Mouse (Mus musculus) C2C12 (cell line): ENCODE results near the gene Miga2. TPM values are rescaled to one million over a fixed set of nuclear protein-coding genes. Genes with fewer than 3 reads are reported as not detected.

Experiments used
- H3K27me3 ChIP-seq: one replicate; pipeline ENCODE4 v1.6.1; 2011; ENCODE audit not compliant: control insufficient read depth, insufficient read depth, insufficient read length
- H3K36me3 ChIP-seq: one replicate; pipeline ENCODE4 v1.6.1; 2011; ENCODE audit not compliant: control insufficient read depth, insufficient read depth
- H3K4me3 ChIP-seq: one replicate; pipeline ENCODE4 v1.5.1; 2011; ENCODE audit warnings: mild to moderate bottlenecking, control low read depth; ENCODE audit not compliant: poor library complexity, insufficient read depth, severe bottlenecking
- H3K79me2 ChIP-seq: one replicate; pipeline ENCODE4 v1.6.1; 2011; ENCODE audit not compliant: control insufficient read depth, insufficient read depth
- H3K79me3 ChIP-seq: one replicate; pipeline ENCODE4 v1.6.1; 2011; ENCODE audit warnings: low read depth, control low read depth
- H3ac ChIP-seq: one replicate; pipeline ENCODE3; 2011; ENCODE audit warnings: low read depth; ENCODE audit not compliant: control insufficient read depth, insufficient read length
- CEBPB ChIP-seq: IDR thresholded peaks from one replicate; pipeline ENCODE4 v1.6.1; 2011; ENCODE audit warnings: low read depth, mild to moderate bottlenecking, control low read depth, moderate library complexity
- CTCF ChIP-seq: IDR thresholded peaks from one replicate; pipeline ENCODE4 v1.5.1; 2011; ENCODE audit not compliant: control insufficient read depth, insufficient read depth, insufficient read length
- FOSL1 ChIP-seq: IDR thresholded peaks from one replicate; pipeline ENCODE4 v1.8.0; 2011; ENCODE audit warnings: mild to moderate bottlenecking, low read length; ENCODE audit not compliant: poor library complexity, insufficient read depth, severe bottlenecking
- MAX ChIP-seq: IDR thresholded peaks from one replicate; pipeline ENCODE4 v1.6.1; 2011; ENCODE audit warnings: mild to moderate bottlenecking, control low read depth
- MYOD1 ChIP-seq: IDR thresholded peaks from one replicate; pipeline ENCODE4 v1.6.1; 2011; ENCODE audit warnings: low read depth; ENCODE audit not compliant: control insufficient read depth, insufficient read length
- MYOG ChIP-seq: IDR thresholded peaks from one replicate; pipeline ENCODE4 v1.6.1; 2011; ENCODE audit not compliant: control insufficient read depth, insufficient read length; ENCODE audit errors: extremely low read depth
- USF1 ChIP-seq: IDR thresholded peaks from one replicate; pipeline ENCODE4 v1.6.1; 2011; ENCODE audit warnings: low read depth, mild to moderate bottlenecking, control low read depth, moderate library complexity
- polyA plus RNA-seq: library from polyadenylated mRNA; unstranded; fragments of >200 nt; fragmentation: generic; extraction: Trizol; gene quantifications from one replicate; pipeline ENCODE4 v1.2.1, GENCODE M21; 2012; ENCODE audit warnings: missing spikeins

Gene Miga2
- polyA plus RNA-seq, 1 experiment, result 29.4 TPM

DNA sequence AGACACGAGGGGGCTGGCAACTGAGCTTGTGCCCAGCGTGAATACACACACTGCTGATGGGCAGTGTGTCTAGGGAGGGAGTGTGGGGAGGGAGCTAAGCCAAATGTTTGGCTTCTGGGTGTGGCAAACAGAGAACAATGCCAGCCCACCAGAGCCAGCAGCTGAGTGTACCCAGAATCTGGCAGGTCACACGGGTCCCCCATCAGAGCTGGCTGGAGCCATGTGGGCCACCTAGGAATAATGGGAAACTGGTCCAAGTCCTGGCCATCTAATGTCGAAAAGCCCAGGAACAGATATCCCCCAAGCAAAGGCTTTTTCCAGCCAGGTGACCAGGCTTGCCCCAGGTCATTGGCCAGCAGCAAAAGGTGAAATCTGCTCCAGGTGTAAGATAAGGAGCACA lies 8.2 kb upstream of the Miga2 start:
- Histone ChIP-seq H3K36me3 (peaks cover 16% of the 10 kb centered on the region), H3ac (no peak overlapping the region), H3K79me2 (peaks cover 33% of the 10 kb centered on the region), H3K27me3 (no peaks in the 10 kb centered on the region), H3K79me3 (peaks cover 8% of the 10 kb centered on the region), H3K4me3 (no peak overlapping the region)
- TF ChIP-seq FOSL1 (no peak), MAX (no peak), USF1 (no peak), CTCF (no peak), CEBPB (no peak), MYOG (no peak), MYOD1 (no peak)

DNA sequence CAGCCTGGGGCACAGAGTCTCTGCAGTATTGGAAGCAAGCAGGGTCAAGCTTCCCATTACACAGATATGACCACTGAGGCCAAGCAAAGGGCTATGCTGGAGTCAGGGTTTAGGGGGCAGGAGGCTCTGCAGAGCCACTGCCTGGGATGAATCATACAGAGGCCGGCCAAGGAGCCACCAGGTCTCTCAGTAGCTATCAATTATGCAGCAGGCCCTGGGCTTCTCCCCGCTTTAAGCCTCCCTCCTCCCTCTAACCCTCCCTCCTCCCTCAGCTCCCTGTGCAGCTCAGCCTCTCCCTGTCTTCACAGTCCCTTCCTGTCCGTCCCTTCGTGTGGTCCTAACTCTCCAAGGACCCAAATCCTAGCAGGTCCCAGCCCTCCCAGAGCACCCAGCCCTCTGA lies 7.8 kb upstream of the Miga2 start:
- Histone ChIP-seq H3K79me3 (peaks cover 8% of the 10 kb centered on the region), H3ac (peak overlapping the region; percentile 3), H3K79me2 (peaks cover 33% of the 10 kb centered on the region), H3K4me3 (no peak overlapping the region), H3K36me3 (peaks cover 16% of the 10 kb centered on the region), H3K27me3 (no peaks in the 10 kb centered on the region)
- TF ChIP-seq CEBPB, result no peak
- no peak for TF ChIP-seq USF1
- TF ChIP-seq MYOG, result no peak
- TF ChIP-seq CTCF, result no peak
- TF ChIP-seq MYOD1, result no peak
- TF ChIP-seq MAX, result no peak
- TF ChIP-seq FOSL1, result no peak

DNA sequence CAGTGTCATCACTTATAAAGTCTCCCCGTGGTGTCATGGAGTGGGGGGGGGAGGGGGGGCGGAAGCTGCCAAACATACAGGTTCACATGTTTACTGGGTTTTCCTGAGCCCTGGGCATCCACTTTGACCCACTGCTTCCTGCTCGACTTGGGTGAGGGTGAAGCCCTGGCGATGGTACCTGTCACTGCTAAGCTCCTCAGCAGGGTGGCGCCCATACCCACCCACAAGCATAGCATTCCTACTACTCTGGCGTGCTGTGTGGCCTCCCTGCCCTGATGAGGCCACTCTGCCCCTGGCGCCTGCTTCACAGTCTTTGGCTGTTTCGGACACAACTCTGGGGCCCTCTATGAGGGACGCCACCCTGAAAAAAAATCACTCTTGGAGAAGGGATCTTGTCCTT lies 7.1 kb upstream of the Miga2 start:
- no peak for TF ChIP-seq FOSL1
- TF ChIP-seq USF1, result no peak
- no peak for TF ChIP-seq MYOG
- TF ChIP-seq MAX, result no peak
- no peak for TF ChIP-seq CTCF
- no peak for TF ChIP-seq MYOD1
- TF ChIP-seq CEBPB, result no peak
- H3K27me3 ChIP-seq, result no peaks in the 10 kb centered on the region
- peaks cover 16% of the 10 kb centered on the region for H3K36me3 ChIP-seq
- H3K79me3 ChIP-seq, result peaks cover 8% of the 10 kb centered on the region
- no peak overlapping the region for H3ac ChIP-seq
- peaks cover 33% of the 10 kb centered on the region for H3K79me2 ChIP-seq
- no peak overlapping the region for H3K4me3 ChIP-seq

DNA sequence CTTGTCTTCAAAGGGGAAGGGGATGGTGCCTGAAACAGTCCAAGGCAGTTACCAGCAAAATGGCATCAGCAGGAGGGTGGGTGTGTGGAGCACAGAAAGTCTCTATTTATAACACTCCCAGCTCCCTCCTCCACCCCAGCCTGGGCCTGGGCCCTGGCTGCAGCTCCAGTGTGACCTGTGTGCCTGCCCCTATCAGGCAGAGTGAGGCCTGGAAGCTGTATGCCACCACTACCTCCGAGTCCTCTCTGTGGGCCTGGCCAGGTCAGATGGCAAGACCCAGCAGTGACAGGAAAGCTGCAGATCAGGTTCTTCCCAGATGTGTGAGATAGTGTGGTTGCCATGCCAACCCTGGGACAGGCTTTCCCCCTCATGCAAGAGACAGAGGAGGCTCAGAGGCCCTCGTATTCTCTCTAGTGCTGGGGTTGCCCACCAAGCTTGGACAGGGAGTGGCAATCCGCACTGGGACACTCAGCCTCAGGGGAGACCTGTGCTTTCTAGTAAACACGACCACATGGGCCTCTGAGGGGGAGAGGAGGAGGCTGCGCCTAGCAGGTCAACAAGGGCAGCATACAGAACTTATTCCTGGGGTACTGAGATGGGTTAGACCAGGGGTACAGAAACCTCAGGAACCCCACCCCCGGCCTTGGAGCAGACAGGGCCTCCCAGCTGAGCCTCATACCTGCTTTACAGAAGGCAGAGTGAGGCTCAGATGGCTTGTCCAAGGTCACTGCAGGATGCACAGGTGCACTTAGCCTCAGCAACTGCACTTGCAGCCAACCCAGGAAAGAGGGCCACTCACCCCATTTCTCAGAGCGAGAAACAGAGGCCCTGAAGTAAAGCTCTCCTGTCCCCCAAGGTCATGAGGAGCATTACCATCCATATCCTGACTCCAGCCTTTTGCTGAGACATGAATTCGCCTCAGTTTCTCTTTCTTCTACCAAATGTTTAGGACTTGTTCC lies 6.2 kb upstream of the Miga2 start:
- TF ChIP-seq CTCF (no peak), MAX (no peak), USF1 (no peak), FOSL1 (no peak), MYOG (no peak), CEBPB (no peak), MYOD1 (no peak)

DNA sequence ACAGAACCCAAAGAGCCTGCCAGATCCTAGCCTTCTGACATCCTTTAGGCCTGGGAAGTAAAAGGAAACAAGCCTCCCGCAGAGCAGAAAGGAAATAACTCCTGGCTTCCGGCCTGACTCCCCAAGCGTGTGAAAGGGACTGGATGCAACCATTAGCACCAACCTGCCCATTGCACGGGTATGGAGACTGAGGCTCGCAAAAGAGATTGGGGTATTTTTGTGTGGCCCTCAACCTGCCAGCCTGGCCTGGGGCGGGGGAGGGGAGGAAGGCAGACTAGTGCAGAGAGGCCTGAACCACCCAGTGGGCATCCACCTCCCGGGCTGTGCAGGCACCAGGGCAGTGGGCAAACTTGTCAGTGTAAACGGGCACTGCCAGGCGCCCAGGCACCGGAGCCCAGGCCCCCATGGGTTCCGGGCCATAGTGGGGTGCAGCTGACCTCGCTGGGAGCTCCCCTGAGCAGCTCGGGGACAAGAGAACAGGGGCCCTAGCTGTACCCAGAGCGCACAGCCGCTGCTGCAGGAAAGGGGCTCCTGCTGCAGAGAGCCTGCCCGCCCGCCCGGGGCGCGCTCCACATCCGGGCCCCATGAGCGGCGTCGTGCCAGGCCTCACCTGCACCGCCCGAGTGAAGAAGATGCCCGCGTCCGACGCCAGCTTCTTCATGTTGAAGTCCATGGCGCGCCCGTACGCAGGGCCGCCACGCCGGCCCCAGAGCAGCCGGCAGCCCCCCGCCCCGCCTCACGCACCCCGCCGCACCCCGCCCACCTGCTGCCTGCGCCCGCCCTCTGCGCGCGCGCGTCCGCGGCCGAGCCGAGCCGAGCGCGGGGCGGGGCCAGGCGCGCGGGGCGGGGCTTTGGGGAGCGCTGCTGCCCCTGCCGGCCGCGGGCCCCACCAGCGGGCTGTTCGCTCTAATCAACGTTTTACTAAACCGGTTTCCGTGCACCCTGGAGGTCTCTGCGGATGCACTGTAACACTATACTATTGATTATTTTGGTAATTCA lies 5.2 kb upstream of the Miga2 start, which contains the start of gene Sh3glb2:
Gene Sh3glb2, minus strand, starts transcription at position 805 of the 999 bp plus-strand sequence.
- Histone ChIP-seq H3K79me3 (peaks cover 8% of the 10 kb centered on the region), H3K27me3 (no peaks in the 10 kb centered on the region), H3K79me2 (peaks cover 33% of the 10 kb centered on the region), H3K36me3 (peaks cover 9% of the 10 kb centered on the region), H3ac (peak within 1 kb of the TSS; percentile 76), H3K4me3 (peak within 1 kb of the TSS; percentile 65)
- TF ChIP-seq CTCF, result peak; percentile 57
- TF ChIP-seq FOSL1, result no peak
- TF ChIP-seq MYOG, result no peak
- TF ChIP-seq CEBPB, result no peak

More for the DNA sequence above, 6.2 kb upstream of the Miga2 start:
- peaks cover 8% of the 10 kb centered on the region for H3K79me3 ChIP-seq
- peaks cover 12% of the 10 kb centered on the region for H3K36me3 ChIP-seq
- peak overlapping the region; percentile 65 for H3K4me3 ChIP-seq
- peaks cover 33% of the 10 kb centered on the region for H3K79me2 ChIP-seq
- H3K27me3 ChIP-seq, result no peaks in the 10 kb centered on the region
- peak overlapping the region; percentile 26 for H3ac ChIP-seq
